Mouse (Mus musculus) left cerebral cortex, postnatal 10 days (tissue): ENCODE results near the gene Cobl. TPM values are rescaled to one million over a fixed set of nuclear protein-coding genes. Genes with fewer than 3 reads are reported as not detected.
A peak's percentile ranks its signal among the peaks of the same experiment; 100 is the strongest.

Experiments
- DNase-seq, 2 experiments: peaks; one replicate each; pipeline ENCODE4 v3.0.0; 2021 to 2022; ENCODE audit warnings: low spot score in 2 of 2, mixed read lengths in 1 of 2; ENCODE audit errors: extremely low spot score in 1 of 2
- intact Hi-C: fragments of 180-260 bp; cut with DNase I; formaldehyde crosslinking; loops from one replicate; pipeline ENCODE4 v1.15.1; 2025
- total RNA-seq, 2 experiments: library from RNA; stranded (reverse); gene quantifications; 2 replicates each; pipeline ENCODE4 v1.2.3; 2021

The Cobl gene
- total RNA-seq, 2 experiments from 2014 or later = 46.0 to 50.0 TPM

DNA sequence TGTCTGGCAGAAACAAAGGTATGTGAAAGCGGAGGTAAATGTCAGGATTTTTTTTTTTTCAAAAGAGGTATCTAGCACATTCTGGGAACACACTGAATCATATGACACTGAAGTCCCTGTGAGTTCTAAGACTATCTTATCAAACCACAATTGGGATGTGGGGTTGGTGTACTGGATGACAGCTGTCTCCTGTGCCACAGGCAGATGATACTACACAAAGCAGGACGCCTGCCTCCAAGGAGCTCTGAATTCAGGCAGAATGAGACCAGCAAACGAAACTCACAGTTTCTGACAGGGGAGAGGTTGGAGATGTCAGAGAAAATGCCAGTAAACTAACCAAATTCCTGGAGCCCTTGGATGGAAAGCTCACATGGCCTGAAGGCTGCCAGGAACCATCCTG is 5.9 kb downstream of the Cobl start:
- DNase-seq = no peak
- intact Hi-C loops = no loop called here

DNA sequence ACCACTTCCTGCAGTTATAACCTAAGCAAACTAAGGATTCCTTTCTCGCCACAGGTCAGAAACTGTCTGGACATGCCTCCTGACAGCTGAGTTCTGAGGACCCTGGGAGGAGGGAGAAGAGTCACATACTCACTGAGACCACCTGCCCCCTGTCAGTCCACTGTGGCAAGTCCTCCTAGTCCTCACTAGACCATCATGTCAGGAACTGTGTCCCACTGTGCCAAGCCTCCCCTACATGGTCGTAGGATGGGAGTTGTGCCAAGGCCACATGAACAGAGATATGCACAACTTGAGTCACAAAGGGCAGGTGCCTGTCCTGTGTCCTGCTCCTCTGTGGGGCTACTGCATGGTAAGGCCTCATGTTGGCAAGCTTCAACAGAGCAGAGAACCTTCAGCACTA is 6.4 kb downstream of the Cobl start:
- DNase-seq = no peak
- intact Hi-C loops = no loop called here

DNA sequence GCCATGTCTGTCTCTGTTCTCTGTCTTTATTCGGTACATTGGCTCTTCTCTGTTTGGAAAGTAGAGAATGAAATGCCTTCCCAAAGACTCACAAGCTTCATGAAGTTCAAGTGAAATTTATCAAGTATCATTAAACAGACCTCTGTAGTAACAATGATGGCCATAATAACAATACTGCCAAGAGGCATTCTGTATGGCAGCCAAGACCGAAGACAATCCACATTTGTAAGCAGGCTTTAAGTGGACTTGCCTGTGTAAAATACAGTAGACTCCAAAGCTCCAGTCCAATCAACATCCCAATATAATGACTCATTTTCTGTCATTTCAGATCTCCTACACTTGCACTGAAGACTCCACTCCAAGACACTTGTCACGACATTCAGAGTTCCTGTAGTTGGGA is 16.7 kb downstream of the Cobl start:
- DNase-seq = no peak
- intact Hi-C loops = no loop called here

DNA sequence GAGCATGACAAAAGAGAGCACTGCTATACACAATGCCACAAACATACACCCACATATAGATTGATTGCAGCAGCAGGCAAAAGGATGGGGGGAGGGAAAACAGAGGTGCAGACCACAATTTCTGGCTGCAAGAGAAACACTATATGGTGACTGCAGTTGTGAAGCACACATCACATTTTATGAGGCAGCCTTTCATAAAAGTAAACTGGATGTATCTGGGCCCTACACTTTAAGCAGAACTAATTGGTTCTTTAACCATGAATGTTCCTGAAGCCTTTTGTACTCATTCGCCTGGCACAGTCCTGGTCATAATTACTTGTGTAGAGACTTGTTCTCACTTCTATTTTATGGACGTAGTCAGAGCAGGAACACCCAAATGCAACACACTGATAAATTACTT is 19.5 kb downstream of the Cobl start:
- intact Hi-C loops = no loop called here

DNA sequence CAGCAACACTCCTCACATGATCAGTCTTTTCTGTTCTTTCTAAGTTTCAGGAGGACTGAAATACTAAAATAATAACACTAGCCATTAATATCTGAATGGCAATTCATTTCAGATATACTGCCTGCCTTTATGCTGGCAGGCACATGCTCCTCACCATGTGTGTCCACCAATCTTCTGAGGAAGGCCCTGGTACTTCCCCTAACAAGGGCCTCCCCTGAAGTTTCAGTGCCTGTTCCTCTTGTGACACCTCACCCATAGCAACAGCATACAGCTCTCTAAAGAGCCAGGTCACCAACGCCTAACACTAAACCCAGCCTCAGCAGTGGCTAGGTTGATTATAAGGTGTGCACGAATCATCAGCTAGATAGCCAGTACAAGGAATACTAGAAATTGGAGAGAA is 20.5 kb downstream of the Cobl start:
- DNase-seq = no peak
- intact Hi-C loops = no loop called here

More for the DNA sequence above, 19.5 kb downstream of the Cobl start:
- DNase-seq = no peak

DNA sequence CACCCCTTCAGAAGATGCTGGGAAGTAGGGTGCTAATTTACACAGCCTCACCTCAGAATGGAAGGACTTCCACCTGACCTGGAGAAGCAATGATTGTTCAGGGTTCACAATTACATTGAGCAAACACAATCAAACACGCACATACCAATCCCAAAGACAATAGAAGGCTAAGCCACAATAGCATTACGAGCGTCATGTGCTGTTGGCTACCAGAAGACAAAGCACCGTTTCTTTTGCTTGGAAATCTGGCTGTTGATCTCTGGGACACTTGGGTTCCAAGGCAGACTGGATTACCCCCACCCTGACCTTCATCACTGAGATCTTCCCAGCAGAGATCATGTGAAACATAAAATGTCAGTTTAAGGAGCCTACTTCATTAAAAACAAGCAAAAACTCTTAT is 21.1 kb downstream of the Cobl start:
- intact Hi-C loops = no loop called here
- no peak for DNase-seq

DNA sequence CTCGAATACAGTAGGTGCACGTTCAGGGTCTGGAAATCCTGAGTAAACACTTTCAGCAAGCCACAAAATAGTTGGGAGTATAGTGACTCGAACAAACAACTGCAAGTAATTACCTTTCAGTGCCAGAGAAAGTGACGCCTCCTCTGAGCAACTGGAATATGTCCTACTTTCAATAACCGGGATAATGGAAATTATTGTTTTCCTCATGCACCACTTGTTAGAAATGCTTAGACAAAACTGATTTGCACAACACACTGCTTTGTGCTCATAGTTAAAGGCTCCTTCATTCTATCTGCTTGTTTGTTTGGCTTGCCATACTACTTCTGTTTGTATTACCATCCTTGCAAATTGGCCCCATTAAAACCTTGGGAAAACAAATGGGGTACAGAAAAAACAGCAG is 21.6 kb downstream of the Cobl start:
- intact Hi-C loops = no loop called here
- DNase-seq = no peak

DNA sequence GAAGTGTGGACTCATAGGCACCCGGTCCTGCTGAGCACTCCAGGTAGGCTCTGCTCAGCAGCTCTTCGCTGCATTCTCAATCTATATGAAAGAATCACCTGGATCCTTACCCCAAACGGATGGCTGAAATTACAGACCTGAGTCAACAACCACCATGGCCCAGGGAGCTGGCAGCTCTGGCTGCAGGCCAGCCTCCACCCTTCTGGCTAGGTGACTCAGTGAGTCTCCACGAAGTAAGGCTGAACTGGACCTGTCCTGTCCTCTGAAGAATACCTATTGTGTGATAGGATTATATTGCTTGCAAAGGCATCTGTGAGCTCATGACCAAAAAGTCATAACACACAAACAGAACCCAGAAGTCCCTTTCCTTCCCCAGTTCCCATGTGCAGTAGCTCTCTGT is 22.5 kb downstream of the Cobl start:
- DNase-seq = no peak
- intact Hi-C loops = no loop called here

DNA sequence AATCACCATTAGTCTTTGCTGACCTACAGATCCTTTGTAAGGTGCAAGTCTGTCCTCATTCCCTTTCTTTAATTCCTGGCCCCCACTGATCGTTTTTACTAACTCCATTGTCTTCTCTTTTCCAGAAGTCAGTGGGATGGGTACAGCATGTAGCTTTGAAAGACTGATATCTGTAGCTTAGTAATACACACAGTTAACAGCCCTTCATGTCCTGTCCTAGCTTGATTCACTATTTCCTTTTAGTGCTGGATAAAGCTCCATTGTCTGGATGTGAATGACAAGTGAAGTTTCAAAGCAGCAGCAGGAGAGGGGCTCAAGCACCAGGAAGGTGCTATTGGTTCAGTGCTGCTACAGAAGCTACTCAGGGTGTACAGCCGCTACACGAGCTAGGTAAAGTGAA is 28.9 kb downstream of the Cobl start:
- DNase-seq = no peak
- intact Hi-C loops = no loop called here

DNA sequence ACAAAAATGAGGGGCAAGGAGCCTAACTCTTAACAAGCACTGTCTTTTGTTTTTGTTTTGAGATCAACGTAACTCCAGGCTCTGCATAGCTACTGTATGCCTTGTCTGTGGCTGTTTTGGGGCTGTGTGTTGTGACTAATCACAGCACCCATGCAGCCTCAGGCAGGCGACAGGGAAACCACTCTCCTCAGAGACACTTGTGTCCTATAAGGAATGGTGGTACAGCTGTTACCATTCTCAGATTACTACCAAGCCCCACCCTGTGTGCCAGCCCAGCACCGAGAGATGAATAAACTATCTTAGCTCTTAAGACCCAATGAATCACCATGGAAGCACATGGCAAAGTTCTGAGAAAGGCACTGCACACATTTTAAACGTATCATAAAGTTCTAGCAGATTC is 29.7 kb downstream of the Cobl start:
- intact Hi-C loops = no loop called here
- DNase-seq = no peak

DNA sequence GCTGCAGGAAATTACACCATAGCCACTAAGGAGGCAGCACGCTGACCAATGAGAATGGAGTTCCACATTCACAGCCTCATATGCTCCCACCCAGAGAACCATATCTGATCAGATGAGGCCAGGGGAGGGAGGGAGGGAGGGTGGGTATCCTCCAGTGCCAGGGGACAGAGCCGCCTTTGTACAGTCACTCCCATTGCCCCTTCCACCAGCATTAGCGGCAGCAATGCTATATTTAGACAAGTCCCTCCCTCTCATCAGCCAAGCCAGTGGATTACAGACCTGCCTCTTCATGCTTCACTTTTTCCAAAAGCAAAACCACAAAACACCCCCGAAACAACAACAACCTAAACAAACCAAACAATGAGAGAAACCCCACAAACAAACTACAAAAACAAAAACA is 30.2 kb downstream of the Cobl start:
- intact Hi-C loops = no loop called here
- no peak for DNase-seq

DNA sequence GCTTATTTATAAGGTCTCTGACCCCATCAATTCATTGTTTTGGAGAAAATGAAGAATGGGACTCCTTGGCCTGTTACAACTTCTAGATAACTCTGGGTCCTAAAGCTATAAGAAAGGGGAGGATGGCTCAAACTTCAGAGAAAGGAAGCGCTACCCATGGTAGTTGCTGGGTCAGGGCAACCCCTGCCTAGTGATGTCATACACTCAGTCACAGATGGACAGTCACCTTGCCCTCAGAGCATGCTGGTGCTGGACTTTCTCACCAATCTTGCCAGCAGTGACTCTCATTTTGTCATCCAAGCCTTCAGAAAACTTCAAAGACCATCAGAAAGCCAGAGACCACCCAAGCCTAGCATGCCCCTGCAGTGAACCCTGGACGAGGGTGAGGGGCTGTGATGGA is 32.8 kb downstream of the Cobl start:
- intact Hi-C loops = no loop called here
- no peak for DNase-seq

DNA sequence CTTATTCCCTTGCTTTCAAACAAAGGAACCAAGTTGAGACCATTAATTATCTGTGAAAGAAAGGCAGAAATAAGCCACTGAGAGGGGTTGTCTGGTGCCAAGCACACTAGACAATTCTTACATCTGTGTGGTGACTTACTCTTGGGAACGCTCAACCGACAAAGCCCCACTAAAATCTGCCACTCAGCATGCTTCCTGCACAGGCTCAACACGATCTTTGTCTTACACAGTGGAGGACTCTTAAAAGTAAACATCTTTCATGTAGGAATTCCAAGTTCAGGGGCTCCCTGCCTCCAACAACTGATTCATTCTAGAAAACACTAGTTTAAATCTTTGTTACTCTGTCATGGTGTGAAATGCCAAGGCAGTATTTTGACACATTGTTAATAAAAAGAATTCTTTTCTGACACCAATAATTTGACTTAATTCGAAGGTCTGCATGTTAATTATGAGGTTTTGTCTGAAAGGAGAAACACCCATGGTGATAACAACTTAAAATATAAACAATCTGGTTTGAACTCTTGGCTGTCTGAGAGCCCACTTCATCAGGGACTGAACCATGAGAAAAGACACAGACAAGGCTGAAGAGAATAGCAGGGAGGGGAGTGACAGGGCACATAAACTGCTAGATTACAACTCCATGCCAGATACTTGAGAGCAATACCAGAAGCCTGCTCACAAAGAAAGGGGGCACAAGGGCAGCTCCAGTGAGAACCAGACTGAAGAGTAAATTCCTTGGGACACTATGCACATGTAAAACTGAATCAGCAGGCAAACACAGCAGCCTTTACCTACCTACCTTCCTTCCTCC is 34.3 kb downstream of the Cobl start:
- intact Hi-C loops = no loop called here
- DNase-seq = no peak

DNA sequence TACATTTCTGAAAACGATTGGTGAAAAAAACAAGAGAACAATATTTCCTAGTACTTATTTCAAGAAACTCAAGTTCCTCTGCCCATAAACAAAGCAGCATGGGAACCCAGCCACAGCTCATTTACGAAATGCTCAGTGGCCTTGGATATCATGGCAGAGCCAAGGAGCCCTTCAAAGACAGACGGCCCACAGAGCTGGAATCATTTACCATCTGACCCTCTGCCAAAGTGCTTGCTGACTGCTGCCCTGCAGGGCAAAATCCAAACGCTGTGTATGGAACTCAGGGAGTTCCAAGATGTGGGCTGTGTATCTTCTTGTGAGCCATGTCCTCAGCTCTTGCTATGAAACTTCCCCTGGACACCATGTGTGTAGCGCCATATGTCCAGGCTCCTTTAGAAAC is 38.0 kb downstream of the Cobl start:
- intact Hi-C loops = no loop called here
- no peak for DNase-seq

DNA sequence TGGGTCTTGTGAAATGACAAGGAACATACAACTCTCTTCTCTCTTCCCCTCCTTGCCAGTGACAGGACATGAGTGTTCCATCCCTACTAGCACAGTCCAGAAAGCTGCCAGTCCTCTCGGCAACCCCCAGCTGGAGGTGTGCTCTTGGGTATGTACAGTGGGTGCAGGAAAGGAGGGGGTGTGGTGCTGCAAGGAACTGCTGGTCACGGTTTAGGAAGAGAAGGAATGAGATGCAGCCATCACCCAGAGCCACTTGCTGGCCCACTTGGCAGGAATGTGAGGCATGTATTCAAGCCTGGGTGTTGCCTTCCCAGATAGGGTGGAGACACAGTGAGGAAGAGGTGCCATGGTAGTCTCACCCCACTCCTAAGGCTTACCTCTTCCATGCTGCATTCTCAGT is 40.6 kb downstream of the Cobl start:
- intact Hi-C loops = no loop called here

DNA sequence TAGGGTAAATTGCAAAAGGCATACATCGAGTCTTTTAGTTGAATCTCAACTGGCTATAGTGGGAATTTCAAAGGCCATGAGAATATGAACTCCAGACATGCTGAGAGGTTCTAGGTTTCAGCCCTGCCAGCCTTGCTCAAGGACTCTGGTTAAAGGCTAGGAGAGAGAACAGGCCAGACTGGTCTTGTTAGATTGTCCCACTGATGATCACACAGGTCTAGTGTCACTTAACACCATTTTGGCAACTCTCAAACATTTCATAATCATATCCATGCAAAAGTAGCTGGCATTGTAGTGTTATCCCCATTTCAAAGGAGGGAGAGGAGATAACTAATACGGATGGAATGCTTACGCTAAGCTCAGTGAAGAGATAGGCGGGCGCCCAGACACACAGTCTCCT is 43.6 kb downstream of the Cobl start:
- intact Hi-C loops = no loop called here
- DNase-seq = no peak

More for the DNA sequence above, 40.6 kb downstream of the Cobl start:
- no peak for DNase-seq

DNA sequence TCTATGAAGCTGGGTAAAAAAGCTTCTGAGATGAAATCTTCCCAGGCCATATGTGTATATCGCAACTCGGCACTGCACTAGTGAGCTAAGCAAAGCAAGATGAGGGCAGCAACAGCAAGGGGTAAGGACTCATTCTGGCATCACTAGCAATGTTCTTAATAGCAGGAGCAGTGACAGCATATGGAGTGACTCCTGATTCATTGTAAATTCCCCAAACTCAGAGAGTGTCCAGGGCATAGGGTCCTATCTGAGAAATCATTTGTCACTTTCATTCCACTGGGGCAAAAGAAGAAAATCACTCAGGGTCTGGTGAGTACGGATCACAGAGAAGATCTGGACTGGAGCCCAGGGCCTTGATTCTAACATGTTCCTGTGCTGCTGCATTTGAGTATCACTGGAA is 44.6 kb downstream of the Cobl start:
- no peak for DNase-seq
- intact Hi-C loops = no loop called here

DNA sequence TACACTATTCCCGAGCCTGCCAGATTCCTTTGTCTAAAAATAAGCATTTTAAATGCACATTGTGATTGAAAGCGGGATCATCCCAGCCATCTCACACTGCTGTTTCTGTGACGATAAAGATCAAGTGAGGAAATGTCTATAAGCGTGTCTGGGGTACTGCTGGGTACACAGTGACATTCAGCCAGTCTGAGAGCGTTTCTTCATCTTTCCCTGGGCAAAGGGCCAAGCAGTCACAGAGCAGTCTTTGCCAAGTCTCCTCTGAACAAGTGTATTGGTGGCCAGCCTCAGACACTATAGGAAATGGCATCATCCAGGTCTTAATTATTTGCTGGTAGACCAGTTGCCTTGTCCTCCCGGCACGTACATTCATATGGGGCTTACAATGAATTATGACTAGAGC is 47.9 kb downstream of the Cobl start:
- DNase-seq = peak; percentile 54 to 56
- intact Hi-C loops = no loop called here

DNA sequence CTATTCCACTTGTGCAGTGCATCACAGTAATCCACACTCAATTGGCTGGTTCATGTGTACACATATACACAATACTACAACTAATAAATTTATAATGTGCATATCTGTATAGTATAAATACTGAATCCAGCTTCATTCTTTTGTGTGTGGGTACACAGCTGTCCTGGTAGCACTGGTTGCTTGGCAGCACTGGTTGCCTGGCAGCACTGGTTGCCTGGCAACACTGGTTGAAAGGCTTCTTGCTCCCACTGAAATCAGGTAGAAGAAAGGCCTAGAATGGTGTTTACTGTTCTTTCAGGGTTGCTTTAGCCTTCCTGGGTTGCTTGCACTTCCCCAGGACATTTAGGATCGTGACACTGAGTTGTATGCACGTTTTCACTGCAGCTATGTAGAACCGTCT is 49.4 kb downstream of the Cobl start:
- peak in 1 of 2 experiments; percentile 46 for DNase-seq
- intact Hi-C loops = no loop called here

DNA sequence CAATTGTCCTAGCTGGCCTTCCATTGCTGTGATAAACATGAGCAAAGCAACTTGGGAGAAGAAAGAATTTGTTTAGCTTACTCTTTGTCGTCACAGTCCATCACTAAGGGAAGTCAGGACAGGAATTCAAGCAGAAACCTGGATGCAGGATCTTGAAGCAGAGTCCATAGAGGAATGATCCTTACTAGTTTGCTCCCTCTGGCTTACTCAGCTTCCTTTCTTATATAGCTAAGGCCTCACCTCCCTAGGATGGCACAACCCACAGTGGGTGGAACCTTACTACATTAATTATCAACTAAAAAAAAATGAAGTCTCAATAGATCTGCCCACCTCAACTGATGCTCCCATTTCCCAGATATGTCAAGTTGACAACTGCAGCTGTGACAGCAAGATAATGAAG is 52.8 kb downstream of the Cobl start:
- DNase-seq = no peak
- intact Hi-C loops = no loop called here
